Mouse (Mus musculus) olfactory bulb, adult 2 months (tissue): ENCODE measurements around the gene Rnase2b.

Source experiments
- CTCF ChIP-seq: fragments of 200-500 bp; IDR thresholded peaks from 2 replicates; pipeline ENCODE4 v1.5.1; 2012; ENCODE audit warnings: low read depth, mild to moderate bottlenecking, low read length, moderate library complexity; ENCODE audit not compliant: insufficient read depth
- POLR2A ChIP-seq: fragments of 200-500 bp; IDR thresholded peaks from 2 replicates; pipeline ENCODE4 v1.6.1; 2012; ENCODE audit warnings: mild to moderate bottlenecking, low read depth, low read length, moderate library complexity; ENCODE audit not compliant: insufficient read depth

DNA sequence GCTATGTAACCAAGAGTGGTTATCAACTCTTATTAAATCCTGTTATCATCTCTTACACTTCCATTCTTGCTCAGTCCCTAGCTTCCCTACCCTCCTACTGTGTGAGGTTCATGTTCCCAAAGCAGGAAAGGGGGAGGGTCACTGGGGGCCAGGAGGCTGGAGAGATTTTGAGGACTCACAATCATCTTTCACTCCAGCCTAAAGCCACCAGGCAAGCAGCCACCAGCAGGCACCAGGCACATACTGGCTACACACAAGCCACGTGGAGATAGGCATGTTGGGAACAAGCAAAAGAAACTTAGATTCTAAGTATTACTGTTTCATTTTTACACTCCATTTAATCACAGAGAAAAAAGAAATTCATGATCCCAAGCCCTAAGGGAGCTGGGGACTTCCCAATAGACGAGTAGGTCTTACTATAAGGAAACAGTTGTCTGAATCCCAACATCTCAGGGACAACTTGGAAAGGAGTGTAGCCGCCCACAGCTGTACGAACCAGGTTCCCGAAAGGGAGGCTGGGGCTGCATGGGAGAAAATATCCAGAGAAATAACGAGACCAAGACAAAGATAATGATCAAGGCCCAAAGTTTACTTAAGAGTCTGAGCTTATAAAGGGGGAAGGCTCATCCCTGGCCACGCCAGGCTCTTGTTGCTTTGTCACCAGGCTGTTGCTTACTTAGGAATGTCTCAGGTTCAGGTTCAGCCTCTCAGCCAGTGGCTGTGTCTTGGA lies 30.8 kb upstream of the Rnase2b start:
- TF ChIP-seq POLR2A, result no peak
- no peak for TF ChIP-seq CTCF
